ENCODE assay signal across 8 mouse cellular contexts in genomic region chr17:34026917-34027655, GRCm38 (mm10). TPM values are rescaled to one million over a fixed set of nuclear protein-coding genes. Genes with fewer than 3 reads are reported as not detected.
DNase-seq lines count a peak whose midpoint lies in the region; ATAC-seq lines count a peak whose summit lies in the region.

No protein-coding gene starts in this region.

- peak; percentile 37 to 43 for ATAC-seq in hematopoietic stem cell, adult 5-6 weeks (replicated peaks in 1 of 2; ENCODE audit: insufficient read depth in 1 of 2, low FRiP score in 2 of 2, low TSS enrichment in 1 of 2, low read depth in 1 of 2, poor library complexity in 2 of 2, severe bottlenecking in 2 of 2)
- ATAC-seq in monocyte, adult 5-6 weeks (replicated peaks; ENCODE audit: insufficient number of reproducible peaks, low FRiP score, low TSS enrichment, poor library complexity, severe bottlenecking), result peak; percentile 38

- intact Hi-C loops in left cerebral cortex, postnatal 10 days (cut with DNase I), result no loop called here

- peak; percentile 21 for DNase-seq in right cerebral cortex, postnatal 4 days
- no peak for DNase-seq in right cerebral cortex, adult 18-20 months
- DNase-seq in cerebellum, adult 8-10 months, result peak; percentile 50
- peak; percentile 53 for DNase-seq in liver
- DNase-seq in thymus, postnatal 0 days (ENCODE audit: low spot score), result peak; percentile 69
- no peak for DNase-seq in left cerebral cortex, postnatal 10 days (ENCODE audit: extremely low spot score in 1 of 2, low spot score in 2 of 2)

RNA-seq across cellular contexts. Expression of gene H2-Ke6, which starts 0.8 kb away (rescaled TPM):
- 81.8 and 89.3 TPM in 2 replicates for total RNA-seq in hematopoietic stem cell, adult 5-6 weeks (2017)
- 77.7 to 117 TPM (median 111 TPM) in 3 replicates for total RNA-seq in monocyte, adult 5-6 weeks (2017)
- polyA plus RNA-seq in thymus, postnatal 0 days (2015; fragmentation: Nextera tagmentation; extraction: Ambion mirVana), result 77.4 and 82.2 TPM in 2 replicates
- total RNA-seq in left cerebral cortex, postnatal 10 days (2021), result 10 to 100 TPM; 29.7 to 32.0 TPM

RNA-seq across cellular contexts. Expression of gene Ring1, which starts 2.6 kb away (rescaled TPM):
- total RNA-seq in hematopoietic stem cell, adult 5-6 weeks (2017), result 10.6 and 15.7 TPM in 2 replicates
- 10.9 to 15.5 TPM (median 15.1 TPM) in 3 replicates for total RNA-seq in monocyte, adult 5-6 weeks (2017)
- polyA plus RNA-seq in thymus, postnatal 0 days (2015; fragmentation: Nextera tagmentation; extraction: Ambion mirVana), result 14.5 and 20.9 TPM in 2 replicates
- total RNA-seq in left cerebral cortex, postnatal 10 days (2021), result 10 to 100 TPM; 23.2 to 24.9 TPM

RNA-seq across cellular contexts. Expression of gene Slc39a7, which starts 4.4 kb away (rescaled TPM):
- total RNA-seq in hematopoietic stem cell, adult 5-6 weeks (2017), result 60.8 and 96.9 TPM in 2 replicates
- 105 to 116 TPM (median 115 TPM) in 3 replicates for total RNA-seq in monocyte, adult 5-6 weeks (2017)
- polyA plus RNA-seq in thymus, postnatal 0 days (2015; fragmentation: Nextera tagmentation; extraction: Ambion mirVana), result 90.5 and 96.5 TPM in 2 replicates
- 100 to 1,000 TPM in 1 of 2 experiments, 10 to 100 TPM in 1; 90.7 to 101 TPM for total RNA-seq in left cerebral cortex, postnatal 10 days (2021)

RNA-seq across cellular contexts. Expression of gene Rxrb, which starts 4.5 kb away (rescaled TPM):
- 41.2 and 51.3 TPM in 2 replicates for total RNA-seq in hematopoietic stem cell, adult 5-6 weeks (2017)
- total RNA-seq in monocyte, adult 5-6 weeks (2017), result 34.6 to 41.0 TPM (median 40.7 TPM) in 3 replicates
- 47.1 and 48.9 TPM in 2 replicates for polyA plus RNA-seq in thymus, postnatal 0 days (2015; fragmentation: Nextera tagmentation; extraction: Ambion mirVana)
- 10 to 100 TPM; 74.8 to 78.7 TPM for total RNA-seq in left cerebral cortex, postnatal 10 days (2021)

RNA-seq across cellular contexts. Expression of gene Col11a2, which starts 12.2 kb away (rescaled TPM):
- 2.4 and 2.9 TPM in 2 replicates for total RNA-seq in hematopoietic stem cell, adult 5-6 weeks (2017)
- total RNA-seq in monocyte, adult 5-6 weeks (2017), result 1.5 to 11.2 TPM (median 4.7 TPM) in 3 replicates
- polyA plus RNA-seq in thymus, postnatal 0 days (2015; fragmentation: Nextera tagmentation; extraction: Ambion mirVana), result 1.1 and 1.5 TPM in 2 replicates
- total RNA-seq in left cerebral cortex, postnatal 10 days (2021), result 10 to 100 TPM; 12.2 to 14.3 TPM

Comparison
In these comparisons a context has a peak if more than half of its experiments do, and no peak if none do; other contexts are left out.
1. DNase-seq: peak in right cerebral cortex, postnatal 4 days (single experiment), cerebellum, adult 8-10 months (single experiment), liver (single experiment) and thymus, postnatal 0 days (single experiment); none in right cerebral cortex, adult 18-20 months (single experiment) and left cerebral cortex, postnatal 10 days (0 of 2).